Mouse (Mus musculus) forebrain, embryonic 10.5 days (tissue): Measurements from ENCODE around the gene Sdhaf1. TPM values are rescaled to one million over a fixed set of nuclear protein-coding genes. Genes with fewer than 3 reads are reported as not detected.
A peak's percentile ranks its signal among the peaks of the same experiment; 100 is the strongest.

ENCODE experiments used
- DNase-seq: peaks from one replicate; pipeline ENCODE4 v3.0.0-alpha.2; 2017; ENCODE audit warnings: low spot score; ENCODE audit errors: extremely low spot score
- H3K27ac ChIP-seq: fragments of 300-500 bp; sonication (generic); 2 replicates; pipeline ENCODE4 v1.5.1; 2016; ENCODE audit warnings: mild to moderate bottlenecking
- H3K27me3 ChIP-seq: fragments of 300-500 bp; sonication (generic); 2 replicates; pipeline ENCODE4 v1.6.1; 2016; ENCODE audit warnings: mild to moderate bottlenecking; ENCODE audit not compliant: poor library complexity, severe bottlenecking
- H3K36me3 ChIP-seq: fragments of 300-500 bp; sonication (generic); replicated peaks from 2 replicates; pipeline ENCODE4 v1.6.1; 2016; ENCODE audit warnings: mild to moderate bottlenecking, moderate library complexity
- H3K4me1 ChIP-seq: fragments of 300-500 bp; sonication (generic); 2 replicates; pipeline ENCODE4 v1.6.1; 2016
- H3K4me3 ChIP-seq: fragments of 300-500 bp; sonication (generic); 2 replicates; pipeline ENCODE4 v1.5.1; 2016; ENCODE audit warnings: mild to moderate bottlenecking, moderate library complexity
- H3K9me3 ChIP-seq: fragments of 300-500 bp; sonication (generic); 2 replicates; pipeline ENCODE4 v1.6.1; 2016; ENCODE audit warnings: mild to moderate bottlenecking, moderate library complexity
- WGBS: fragments of 180-500 bp; shearing (Covaris S2); methylation state at CpG from one replicate; pipeline ENCODE4 v1.1.7; 2016; 5-methylcytosine and 5-hydroxymethylcytosine counted together
- polyA plus RNA-seq: library from polyadenylated mRNA; unstranded; fragments of >200 nt; fragmentation: Nextera tagmentation; extraction: Ambion mirVana; gene quantifications from 2 replicates; pipeline ENCODE4 v1.2.1, GENCODE M21; 2016

Gene Sdhaf1
- polyA plus RNA-seq, 1 experiment from 2014 or later = 17.3 TPM

DNA sequence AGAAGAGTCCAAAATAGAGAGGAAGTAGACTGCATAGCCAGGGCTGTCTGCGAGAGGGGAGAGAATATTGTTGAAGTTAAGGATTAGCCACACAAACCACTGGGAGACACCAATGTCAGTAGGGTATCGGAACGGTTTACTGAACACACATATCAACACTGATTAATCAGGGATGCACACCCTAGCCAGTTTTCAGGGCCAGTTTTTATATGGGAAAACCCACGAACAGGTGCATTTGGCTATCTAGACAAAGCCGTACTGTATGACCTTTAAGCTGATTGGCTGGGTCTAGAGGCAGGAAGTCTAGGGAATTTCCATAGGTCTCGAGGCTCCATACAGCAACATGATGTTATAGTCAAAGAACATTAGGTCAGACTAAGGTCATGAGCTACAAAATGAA is 830 bp downstream of the Sdhaf1 start:
- H3K27ac ChIP-seq = peak overlapping the region; percentile 90
- peaks cover 6% of the 10 kb centered on the region for H3K27me3 ChIP-seq
- peaks cover 20% of the 10 kb centered on the region; the same call in 1 of the 2 replicates for H3K36me3 ChIP-seq
- H3K9me3 ChIP-seq = peaks cover 3% of the 10 kb centered on the region; the same call in 1 of the 2 replicates
- H3K4me1 ChIP-seq = peaks cover 22% of the 10 kb centered on the region
- DNase-seq = no peak
- WGBS = 40% methylated on average over 6 of the region's 6 CpGs
- peak overlapping the region; percentile 88 for H3K4me3 ChIP-seq

DNA sequence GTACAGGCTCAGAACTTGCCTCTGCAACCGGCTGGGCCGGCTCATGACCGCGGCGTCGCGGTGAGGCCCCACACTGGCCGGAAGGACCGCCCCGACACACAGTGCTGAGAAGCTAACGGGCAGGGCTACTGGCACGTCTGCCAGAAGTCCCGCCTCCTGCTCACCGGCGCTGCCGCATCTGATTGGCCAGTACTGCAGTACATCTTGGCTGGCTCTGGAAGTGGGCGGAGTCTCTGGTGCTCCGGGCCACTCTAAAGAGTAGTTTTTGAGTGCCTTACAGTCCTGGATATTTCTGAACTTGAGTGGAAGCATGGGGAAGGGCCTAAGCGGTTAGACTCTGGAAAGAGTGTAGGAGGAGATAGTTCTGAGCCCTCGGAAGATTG is 1.4 kb downstream of the Sdhaf1 start:
- Histone ChIP-seq H3K36me3 (peaks cover 20% of the 10 kb centered on the region; the same call in 1 of the 2 replicates), H3K27ac (peak overlapping the region; percentile 90), H3K27me3 (peaks cover 6% of the 10 kb centered on the region), H3K4me1 (peaks cover 22% of the 10 kb centered on the region), H3K9me3 (peaks cover 3% of the 10 kb centered on the region; the same call in 1 of the 2 replicates), H3K4me3 (peak overlapping the region; percentile 88)
- DNase-seq = peak; percentile 95
- under 1% methylated on average over 20 of the region's 20 CpGs for whole genome bisulfite sequencing

GRCm38 (mm10) chr7:30321539-30322284 is 2.0 kb downstream of the Sdhaf1 start, which contains the start of gene E130208F15Rik:
E130208F15Rik (plus strand) TSS chr7:30321740.
- H3K4me3 ChIP-seq = peak within 1 kb of the TSS; percentile 88
- H3K4me1 ChIP-seq = peaks cover 22% of the 10 kb centered on the region
- peaks cover 3% of the 10 kb centered on the region; the same call in 1 of the 2 replicates for H3K9me3 ChIP-seq
- H3K36me3 ChIP-seq = peaks cover 22% of the 10 kb centered on the region; the same call in 1 of the 2 replicates
- peak; percentile 62 for DNase-seq
- H3K27me3 ChIP-seq = peaks cover 6% of the 10 kb centered on the region; the same call in 1 of the 2 replicates
- WGBS = under 1% methylated on average over 63 of the region's 63 CpGs
- H3K27ac ChIP-seq = peak within 1 kb of the TSS; percentile 90

GRCm38 (mm10) chr7:30320946-30321345 is 2.7 kb downstream of the Sdhaf1 start:
- H3K36me3 ChIP-seq = peaks cover 26% of the 10 kb centered on the region; the same call in 1 of the 2 replicates
- no peak for DNase-seq
- H3K4me3 ChIP-seq = peak overlapping the region; percentile 88
- H3K4me1 ChIP-seq = peaks cover 22% of the 10 kb centered on the region
- 84% methylated on average over 2 of the region's 2 CpGs for WGBS
- no peak overlapping the region for H3K27ac ChIP-seq
- peaks cover 6% of the 10 kb centered on the region; the same call in 1 of the 2 replicates for H3K27me3 ChIP-seq
- H3K9me3 ChIP-seq = peaks cover 3% of the 10 kb centered on the region; the same call in 1 of the 2 replicates

- Histone ChIP-seq H3K4me1 (peaks cover 45% of the 10 kb centered on the region), H3K27ac (no peak overlapping the region), H3K27me3 (no peaks in the 10 kb centered on the region), H3K9me3 (no peaks in the 10 kb centered on the region), H3K4me3 (no peak overlapping the region), H3K36me3 (peaks cover 34% of the 10 kb centered on the region)
- no peak for DNase-seq
- WGBS = 88% methylated on average over 3 of the region's 3 CpGs
Measured at GRCm38 (mm10) chr7:30318142-30318541, 5.6 kb downstream of the Sdhaf1 start.

- 82% methylated on average over 13 of the region's 13 CpGs for WGBS
- H3K9me3 ChIP-seq = no peaks in the 10 kb centered on the region
- no peak for DNase-seq
- H3K4me3 ChIP-seq = peak overlapping the region; percentile 59
- H3K27me3 ChIP-seq = no peaks in the 10 kb centered on the region
- H3K36me3 ChIP-seq = peaks cover 57% of the 10 kb centered on the region
- peaks cover 27% of the 10 kb centered on the region for H3K4me1 ChIP-seq
- H3K27ac ChIP-seq = peak overlapping the region; percentile 81; the same call in 1 of the 2 replicates
Measured at GRCm38 (mm10) chr7:30315559-30316529, 7.9 kb downstream of the Sdhaf1 start.

DNA sequence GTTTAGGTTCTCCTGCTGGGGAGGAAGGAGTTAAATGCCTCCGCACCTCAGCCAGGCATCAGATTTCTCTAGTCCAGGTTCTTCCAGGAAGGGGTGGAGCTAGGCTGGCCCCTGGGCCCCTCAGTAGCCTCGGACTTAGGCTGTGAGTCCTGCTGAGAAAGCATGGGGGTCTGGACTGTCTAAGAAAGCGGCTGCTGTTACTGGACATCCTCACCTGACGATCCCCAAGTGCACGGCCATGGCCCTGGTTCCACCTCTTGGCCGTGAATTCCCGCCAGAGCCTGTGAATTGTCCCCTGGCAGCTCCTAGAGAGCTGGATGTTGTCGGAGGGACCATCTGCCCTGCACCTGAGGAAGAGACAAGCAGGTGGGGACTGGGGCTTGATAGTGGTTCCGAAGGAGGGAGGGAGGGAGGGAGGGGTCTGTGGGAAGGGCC is 9.0 kb downstream of the Sdhaf1 start, which contains the start of gene Syne4:
Gene Syne4 (plus strand): TSS at position 87 of the 435 bp plus-strand sequence.
- Histone ChIP-seq H3K27ac (peak within 1 kb of the TSS; percentile 81), H3K27me3 (no peaks in the 10 kb centered on the region), H3K4me1 (peaks cover 31% of the 10 kb centered on the region), H3K36me3 (peaks cover 61% of the 10 kb centered on the region), H3K9me3 (no peaks in the 10 kb centered on the region), H3K4me3 (peak within 1 kb of the TSS; percentile 59)
- peak; percentile 60 for DNase-seq
- 2% methylated on average over 9 of the region's 9 CpGs for WGBS

DNA sequence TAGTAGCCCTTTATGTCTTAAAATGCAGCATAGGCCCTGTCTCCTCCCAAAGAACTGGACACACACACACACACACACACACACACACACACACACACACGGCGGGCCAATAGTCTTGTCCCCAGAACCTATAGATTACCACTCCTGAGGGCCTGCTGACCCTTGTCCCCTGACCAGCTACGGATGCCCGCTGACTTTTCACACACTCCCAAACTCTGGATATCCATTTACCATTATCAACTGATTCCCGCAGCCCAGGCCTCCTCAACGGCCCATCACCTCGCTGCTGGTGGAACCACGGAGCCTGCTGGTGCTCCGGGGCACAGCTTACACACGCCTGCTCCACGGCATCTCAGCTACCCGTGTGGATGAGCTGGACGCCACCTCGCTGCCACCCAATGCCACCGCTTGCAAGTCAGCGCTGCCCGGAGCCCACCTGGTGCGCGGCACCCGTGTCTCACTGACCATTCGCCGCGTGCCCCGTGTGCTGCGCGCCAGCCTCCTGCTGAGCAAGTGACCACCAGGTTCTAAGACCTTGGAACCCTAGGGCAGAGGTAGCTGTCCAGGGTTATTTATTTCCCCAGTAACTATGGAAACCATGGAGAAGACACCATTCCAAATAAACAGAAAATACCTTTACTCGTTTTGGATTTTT is 9.9 kb downstream of the Sdhaf1 start:
- Histone ChIP-seq H3K36me3 (peaks cover 53% of the 10 kb centered on the region), H3K9me3 (no peaks in the 10 kb centered on the region), H3K4me3 (no peak overlapping the region; the same call in 1 of the 2 replicates), H3K4me1 (peaks cover 39% of the 10 kb centered on the region), H3K27ac (no peak overlapping the region), H3K27me3 (no peaks in the 10 kb centered on the region)
- WGBS = 52% methylated on average over 27 of the region's 27 CpGs
- DNase-seq = no peak

DNA sequence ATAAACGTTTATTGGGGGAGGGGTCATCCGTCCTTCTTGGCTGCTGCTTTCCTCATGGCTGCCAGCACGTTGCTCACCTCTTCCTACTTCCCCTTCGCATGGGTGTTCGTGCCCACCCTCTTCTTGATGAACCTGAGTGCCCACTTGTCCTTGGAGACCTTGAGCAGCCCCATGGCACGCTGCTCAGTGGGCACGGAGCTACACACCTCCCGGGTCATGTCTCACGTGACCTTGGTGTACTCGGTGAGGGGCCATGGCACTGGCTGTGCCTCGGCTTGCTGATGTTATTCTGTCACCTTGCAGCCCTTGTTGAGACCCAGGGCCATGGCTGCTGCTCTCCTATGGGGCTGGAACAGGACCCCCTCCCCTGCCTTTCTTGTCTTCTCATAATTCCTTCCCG is 13.6 kb downstream of the Sdhaf1 start:
- Histone ChIP-seq H3K27me3 (no peaks in the 10 kb centered on the region), H3K9me3 (no peaks in the 10 kb centered on the region), H3K27ac (no peak overlapping the region), H3K4me3 (0 out of 2 replicates have a peak overlapping the region, but pooled peaks have one; percentile 66), H3K4me1 (peaks cover 43% of the 10 kb centered on the region), H3K36me3 (peaks cover 62% of the 10 kb centered on the region)
- no peak for DNase-seq
- 90% methylated on average over 12 of the region's 12 CpGs for WGBS

- no peaks in the 10 kb centered on the region for H3K27me3 ChIP-seq
- 65% methylated on average over 15 of the region's 15 CpGs for WGBS
- peaks cover 37% of the 10 kb centered on the region for H3K4me1 ChIP-seq
- DNase-seq = no peak
- H3K36me3 ChIP-seq = peaks cover 66% of the 10 kb centered on the region
- peak overlapping the region; percentile 75 for H3K27ac ChIP-seq
- no peaks in the 10 kb centered on the region for H3K9me3 ChIP-seq
- H3K4me3 ChIP-seq = peak overlapping the region; percentile 66
Measured at GRCm38 (mm10) chr7:30309395-30310129, 14.1 kb downstream of the Sdhaf1 start.
